In genomic region chr5:96793953-96794635, GRCm38 (mm10) we compare ENCODE assay signal across 8 mouse cellular contexts. TPM values are rescaled to one million over a fixed set of nuclear protein-coding genes. Genes with fewer than 3 reads are reported as not detected.
DNase-seq lines count a peak whose midpoint lies in the region; ATAC-seq and TF ChIP-seq lines count a peak whose summit lies in the region.

No protein-coding gene starts in this region.

- H3K36me3 ChIP-seq in midbrain, embryonic 10.5 days = no peaks in the 10 kb centered on the region
- H3K36me3 ChIP-seq in midbrain, embryonic 16.5 days (ENCODE audit: control insufficient read depth, insufficient read depth, low read length) = no peaks in the 10 kb centered on the region
- H3K36me3 ChIP-seq in heart, embryonic 13.5 days = no peaks in the 10 kb centered on the region; the same call in 1 of the 2 replicates
- no peaks in the 10 kb centered on the region for H3K36me3 ChIP-seq in liver, embryonic 15.5 days (replicated peaks)
- no peaks in the 10 kb centered on the region for H3K36me3 ChIP-seq in stomach, postnatal 0 days (ENCODE audit: control insufficient read depth, insufficient read depth, low read length)

- DNase-seq in midbrain, embryonic 10.5 days (ENCODE audit: low spot score) = no peak
- no peak for DNase-seq in stomach, postnatal 0 days (ENCODE audit: low spot score)
- DNase-seq in gastrocnemius, postnatal 25 days = no peak
- no peak for DNase-seq in ovary, postnatal 14 days (ENCODE audit: low spot score)
- no peak for DNase-seq in urinary bladder, adult 18-20 months (ENCODE audit: low spot score in 2 of 2)

- H3K27ac ChIP-seq in midbrain, embryonic 10.5 days (replicated peaks) = no peak overlapping the region
- no peak overlapping the region for H3K27ac ChIP-seq in midbrain, embryonic 16.5 days (ENCODE audit: low read length)
- peak overlapping the region; percentile 53 for H3K27ac ChIP-seq in heart, embryonic 13.5 days (replicated peaks)
- H3K27ac ChIP-seq in liver, embryonic 15.5 days (replicated peaks) = peak overlapping the region; percentile 57; the same call in 1 of the 2 replicates
- H3K27ac ChIP-seq in stomach, postnatal 0 days (replicated peaks) = peak overlapping the region; percentile 84

- TF ChIP-seq CTCF in stomach, postnatal 0 days (IDR thresholded peaks at IDR 0.05; ENCODE audit: low read depth) = no peak

- ATAC-seq in midbrain, embryonic 16.5 days = no peak
- ATAC-seq in heart, embryonic 13.5 days (ENCODE audit: extremely low read depth, insufficient number of reproducible peaks, low FRiP score, low TSS enrichment) = no peak
- ATAC-seq in liver, embryonic 15.5 days (ENCODE audit: insufficient read depth) = no peak
- peak; percentile 64; the same call in 1 of the 2 replicates for ATAC-seq in stomach, postnatal 0 days (ENCODE audit: low FRiP score, low TSS enrichment)

- H3K9me3 ChIP-seq in midbrain, embryonic 10.5 days (replicated peaks) = no peaks in the 10 kb centered on the region
- no peaks in the 10 kb centered on the region for H3K9me3 ChIP-seq in midbrain, embryonic 16.5 days (replicated peaks; ENCODE audit: control insufficient read depth, low read length, poor library complexity, severe bottlenecking)
- no peaks in the 10 kb centered on the region for H3K9me3 ChIP-seq in heart, embryonic 13.5 days
- H3K9me3 ChIP-seq in liver, embryonic 15.5 days (replicated peaks) = no peaks in the 10 kb centered on the region
- no peaks in the 10 kb centered on the region for H3K9me3 ChIP-seq in stomach, postnatal 0 days (ENCODE audit: control insufficient read depth, low read length)

- no peak for TF ChIP-seq EP300 in stomach, postnatal 0 days (optimal IDR thresholded peaks at IDR 0.05)

- peaks cover 11% of the 10 kb centered on the region for H3K4me1 ChIP-seq in midbrain, embryonic 10.5 days
- H3K4me1 ChIP-seq in midbrain, embryonic 16.5 days (ENCODE audit: control insufficient read depth, insufficient read depth, low read length) = peaks cover 5% of the 10 kb centered on the region
- peaks cover 30% of the 10 kb centered on the region for H3K4me1 ChIP-seq in heart, embryonic 13.5 days
- H3K4me1 ChIP-seq in liver, embryonic 15.5 days (replicated peaks) = 0 out of 2 replicates have a peak, but pooled peaks cover 2% of the 10 kb centered on the region
- H3K4me1 ChIP-seq in stomach, postnatal 0 days (replicated peaks; ENCODE audit: control insufficient read depth, insufficient read depth) = 0 out of 2 replicates have a peak, but pooled peaks cover 4% of the 10 kb centered on the region

- H3K4me3 ChIP-seq in midbrain, embryonic 10.5 days = peak overlapping the region; percentile 59
- no peak overlapping the region for H3K4me3 ChIP-seq in midbrain, embryonic 16.5 days (ENCODE audit: low read depth, low read length)
- H3K4me3 ChIP-seq in heart, embryonic 13.5 days = peak overlapping the region; percentile 71
- H3K4me3 ChIP-seq in liver, embryonic 15.5 days (replicated peaks) = peak overlapping the region; percentile 51
- H3K4me3 ChIP-seq in stomach, postnatal 0 days (ENCODE audit: low read depth, low read length) = peak overlapping the region; percentile 55

- no peak overlapping the region for H3K9ac ChIP-seq in midbrain, embryonic 16.5 days (ENCODE audit: low read depth, low read length)
- H3K9ac ChIP-seq in heart, embryonic 13.5 days = peak overlapping the region; percentile 84
- no peak overlapping the region for H3K9ac ChIP-seq in liver, embryonic 15.5 days
- peak overlapping the region; percentile 75; the same call in 1 of the 2 replicates for H3K9ac ChIP-seq in stomach, postnatal 0 days (ENCODE audit: low read length)

- H3K27me3 ChIP-seq in midbrain, embryonic 10.5 days (ENCODE audit: low read depth, poor library complexity, severe bottlenecking) = peaks cover 22% of the 10 kb centered on the region
- no peaks in the 10 kb centered on the region; the same call in none of the 2 replicates for H3K27me3 ChIP-seq in midbrain, embryonic 16.5 days (ENCODE audit: control insufficient read depth, insufficient read depth, low read depth, low read length)
- no peaks in the 10 kb centered on the region for H3K27me3 ChIP-seq in heart, embryonic 13.5 days (replicated peaks)
- H3K27me3 ChIP-seq in liver, embryonic 15.5 days = peaks cover 32% of the 10 kb centered on the region
- no peaks in the 10 kb centered on the region for H3K27me3 ChIP-seq in stomach, postnatal 0 days (ENCODE audit: control insufficient read depth, insufficient read depth, low read length)

- H3K4me2 ChIP-seq in midbrain, embryonic 16.5 days (ENCODE audit: low read length) = no peak overlapping the region
- H3K4me2 ChIP-seq in heart, embryonic 13.5 days = peak overlapping the region; percentile 89
- peak overlapping the region; percentile 61 for H3K4me2 ChIP-seq in liver, embryonic 15.5 days
- H3K4me2 ChIP-seq in stomach, postnatal 0 days (replicated peaks; ENCODE audit: low read depth) = peak overlapping the region; percentile 85

- WGBS in midbrain, embryonic 10.5 days = 59% methylated on average over 10 of the region's 10 CpGs
- 49% methylated on average over 10 of the region's 10 CpGs for WGBS in midbrain, embryonic 16.5 days
- 38% methylated on average over 10 of the region's 10 CpGs for WGBS in heart, embryonic 13.5 days
- 12% methylated on average over 10 of the region's 10 CpGs for WGBS in liver, embryonic 15.5 days (ENCODE audit: insufficient replicate concordance)
- WGBS in stomach, postnatal 0 days = 26% methylated on average over 10 of the region's 10 CpGs

RNA-seq across cellular contexts. Expression of gene Anxa3, which starts 1.0 kb away (rescaled TPM):
- polyA plus RNA-seq in midbrain, embryonic 10.5 days (2016; fragmentation: Nextera tagmentation; extraction: Ambion mirVana) = 47.4 and 55.2 TPM in 2 replicates
- polyA plus RNA-seq in midbrain, embryonic 16.5 days (2015; fragmentation: Nextera tagmentation; extraction: Ambion mirVana) = 23.3 and 24.9 TPM in 2 replicates
- 52.2 and 52.4 TPM in 2 replicates for polyA plus RNA-seq in heart, embryonic 13.5 days (2015; fragmentation: Nextera tagmentation; extraction: Ambion mirVana)
- polyA plus RNA-seq in liver, embryonic 15.5 days (2015; fragmentation: Nextera tagmentation; extraction: Ambion mirVana) = 21.2 and 22.8 TPM in 2 replicates
- polyA plus RNA-seq in stomach, postnatal 0 days (2015; fragmentation: Nextera tagmentation; extraction: Ambion mirVana) = 83.6 and 91.4 TPM in 2 replicates
- total RNA-seq in gastrocnemius, postnatal 25 days (2021) = 10 to 100 TPM; 20.2 to 20.5 TPM

Comparison
In these comparisons a context has a peak if more than half of its experiments do, and no peak if none do; other contexts are left out.
1. H3K27ac ChIP-seq: peak in heart, embryonic 13.5 days (single experiment), liver, embryonic 15.5 days (single experiment) and stomach, postnatal 0 days (single experiment); none in midbrain, embryonic 10.5 days (single experiment) and midbrain, embryonic 16.5 days (single experiment).
2. H3K9ac ChIP-seq: peak in heart, embryonic 13.5 days (single experiment) and stomach, postnatal 0 days (single experiment); none in midbrain, embryonic 16.5 days (single experiment) and liver, embryonic 15.5 days (single experiment).